Mouse (Mus musculus): ENCODE data around the gene Vps72.
"Not testable (repeated sequence)": the region's sequence is repeated elsewhere in the genome, so short reads cannot be mapped to it uniquely, and the experiment has no call there.

Gene Vps72

DNA sequence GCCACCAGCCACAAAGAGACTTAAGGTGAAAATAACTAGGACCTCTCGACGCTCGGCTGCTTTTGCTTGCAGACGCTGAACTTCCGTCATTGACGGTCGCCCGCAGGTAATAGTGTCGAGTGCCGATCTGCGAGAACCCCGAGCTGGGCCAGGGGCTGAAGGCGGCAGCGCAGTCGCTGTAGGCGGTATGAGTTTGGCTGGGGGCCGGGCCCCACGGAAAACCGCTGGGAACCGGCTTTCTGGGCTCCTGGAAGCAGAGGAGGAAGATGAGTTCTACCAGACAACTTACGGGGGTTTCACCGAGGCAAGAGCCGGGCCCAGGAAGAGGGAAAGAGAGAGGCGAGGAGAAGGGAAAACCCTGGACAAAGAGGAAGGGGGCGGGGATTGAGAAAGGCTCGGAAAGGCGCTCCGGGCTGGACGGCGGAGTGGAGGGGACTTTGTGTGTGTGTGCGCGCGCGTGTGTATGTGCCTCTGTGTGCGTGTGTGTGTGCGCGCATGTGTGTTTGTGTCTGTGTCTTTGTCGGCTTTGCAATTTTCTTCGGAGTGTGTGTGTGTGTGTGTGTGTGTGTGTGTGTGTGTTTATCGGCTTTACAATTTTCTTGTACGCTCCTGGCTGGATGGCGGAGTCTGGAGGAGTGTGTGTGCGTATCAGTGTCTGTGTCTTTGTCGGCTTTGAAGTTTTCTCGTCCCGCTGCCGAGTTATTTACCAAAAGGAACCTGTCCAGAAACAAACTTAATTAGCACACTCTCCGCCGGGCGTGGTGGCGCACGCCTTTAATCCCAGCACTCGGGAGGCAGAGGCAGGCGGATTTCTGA lies at the start of gene Vps72:
TSS of gene Vps72 (plus strand) at position 112 of the 816 bp plus-strand sequence.
- peak; percentile 71; the same call in 1 of the 2 replicates for ATAC-seq (ENCODE audit: insufficient number of reproducible peaks, low FRiP score, low TSS enrichment)

DNA sequence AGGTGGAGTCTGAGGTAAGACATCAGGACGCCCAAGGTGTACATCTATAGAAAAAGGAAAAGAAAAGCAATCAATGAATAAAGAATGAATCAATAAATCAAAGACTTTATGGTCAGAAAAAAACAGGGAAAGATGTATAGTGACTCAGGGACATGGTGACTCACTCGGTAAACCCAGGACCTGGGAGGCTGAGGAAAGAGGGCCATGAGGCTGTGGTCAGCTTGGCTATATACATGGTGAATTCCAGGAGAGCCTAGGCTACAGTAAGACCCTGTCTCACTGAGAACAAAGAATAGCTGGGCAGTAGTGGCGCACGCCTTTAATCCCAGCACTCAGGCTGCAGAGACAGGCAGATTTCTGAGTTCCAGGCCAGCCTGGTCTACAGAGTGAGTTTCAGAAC lies 47.1 kb upstream of the Vps72 start:
- no peak for ATAC-seq (ENCODE audit: insufficient number of reproducible peaks, low FRiP score, low TSS enrichment)

DNA sequence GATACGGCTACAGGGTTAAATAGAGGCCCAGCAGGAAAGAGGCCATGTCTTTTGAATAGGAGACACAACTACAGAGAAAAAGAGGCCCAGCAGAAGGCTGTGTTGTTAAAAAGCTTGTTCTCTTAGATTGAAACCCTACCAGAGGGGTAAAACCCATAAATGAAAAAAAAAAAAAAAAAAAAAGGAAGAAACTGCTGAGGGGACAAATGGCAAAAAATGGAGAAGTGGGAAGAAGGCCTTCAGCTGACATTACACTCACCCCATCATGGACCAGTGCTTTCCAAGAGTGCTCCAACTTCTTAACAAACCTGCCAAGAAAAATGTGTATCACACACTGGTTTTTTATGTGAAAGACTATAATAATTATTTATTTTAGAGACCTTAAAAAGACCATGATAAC lies 45.3 kb upstream of the Vps72 start:
- no peak for ATAC-seq (ENCODE audit: insufficient number of reproducible peaks, low FRiP score, low TSS enrichment)

DNA sequence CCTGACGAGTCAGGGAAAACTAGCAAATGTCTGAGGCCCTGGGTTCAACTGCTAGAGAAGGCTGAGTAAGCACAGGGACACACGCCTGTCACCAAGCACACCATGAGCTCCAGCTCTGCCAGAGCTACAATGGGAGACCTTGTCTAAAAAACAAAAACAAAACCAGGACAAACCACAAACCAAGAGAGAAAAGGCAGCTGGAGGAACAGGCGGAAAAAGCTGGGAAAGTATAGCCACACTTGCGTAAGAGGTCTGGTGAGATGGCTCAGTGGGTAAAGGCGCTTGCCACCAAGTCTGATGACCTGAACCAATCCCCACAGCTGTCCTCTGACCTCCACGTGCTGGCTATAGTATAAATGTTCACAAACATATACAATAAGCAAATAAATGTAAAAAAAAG lies 44.7 kb upstream of the Vps72 start:
- no peak for ATAC-seq (ENCODE audit: insufficient number of reproducible peaks, low FRiP score, low TSS enrichment)

DNA sequence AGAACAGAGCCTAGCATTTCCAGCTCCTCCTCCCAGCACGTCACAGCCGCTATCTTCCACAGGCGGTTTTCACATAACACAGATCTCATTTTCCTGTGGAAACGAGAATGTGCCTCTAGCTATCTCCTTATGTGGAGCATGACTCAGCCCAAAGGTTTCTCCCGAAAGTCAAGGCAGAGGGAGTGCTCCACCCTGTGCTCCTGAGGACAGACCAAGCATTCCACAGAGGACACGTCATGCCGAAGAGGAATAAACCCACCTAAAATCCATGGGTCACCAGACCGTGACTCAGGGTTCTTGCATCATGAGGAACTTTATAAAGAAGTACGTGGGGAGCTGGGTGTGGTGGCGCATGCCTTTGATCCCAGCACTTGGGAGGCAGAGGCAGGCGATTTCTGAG lies 44.3 kb upstream of the Vps72 start:
- no peak for ATAC-seq (ENCODE audit: insufficient number of reproducible peaks, low FRiP score, low TSS enrichment)

DNA sequence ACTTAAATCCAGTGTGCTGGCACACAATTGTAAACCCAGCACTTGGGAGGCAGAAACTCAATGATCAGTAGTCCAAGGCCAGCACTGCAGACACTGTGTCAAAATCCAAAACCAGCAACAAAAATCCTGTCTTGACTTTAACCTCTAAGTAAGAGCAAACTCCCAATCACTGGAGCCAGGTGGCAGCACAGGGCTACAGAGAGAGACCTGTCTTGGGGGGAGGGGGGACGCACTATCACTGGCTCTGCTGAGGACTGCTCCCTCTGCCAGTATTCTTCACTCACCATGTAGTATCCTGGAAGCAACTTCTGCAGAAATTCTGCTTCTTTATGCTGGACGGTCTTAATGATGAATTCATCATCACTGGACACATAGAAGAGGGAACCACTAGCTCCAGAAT lies 39.2 kb upstream of the Vps72 start:
- no peak for ATAC-seq (ENCODE audit: insufficient number of reproducible peaks, low FRiP score, low TSS enrichment)

DNA sequence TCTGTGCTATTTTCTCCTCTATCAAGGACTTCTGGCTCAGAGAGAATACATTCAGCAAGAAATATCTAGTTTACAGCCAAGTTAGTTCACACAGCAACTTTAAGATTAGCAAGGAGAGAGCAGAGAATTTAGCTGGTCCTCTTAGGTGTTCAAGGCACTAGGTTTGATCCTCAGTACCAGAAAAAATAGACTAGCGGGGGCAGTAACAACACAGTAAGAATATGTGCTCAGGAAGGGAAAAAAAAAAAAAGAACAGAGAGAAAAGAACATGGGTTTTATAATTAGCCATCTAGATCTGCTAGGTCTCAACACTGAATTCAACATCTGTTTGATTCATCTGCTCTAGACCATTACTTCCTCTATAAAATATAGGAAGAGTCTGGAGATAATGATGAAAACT lies 22.8 kb upstream of the Vps72 start:
- no peak for ATAC-seq (ENCODE audit: insufficient number of reproducible peaks, low FRiP score, low TSS enrichment)

DNA sequence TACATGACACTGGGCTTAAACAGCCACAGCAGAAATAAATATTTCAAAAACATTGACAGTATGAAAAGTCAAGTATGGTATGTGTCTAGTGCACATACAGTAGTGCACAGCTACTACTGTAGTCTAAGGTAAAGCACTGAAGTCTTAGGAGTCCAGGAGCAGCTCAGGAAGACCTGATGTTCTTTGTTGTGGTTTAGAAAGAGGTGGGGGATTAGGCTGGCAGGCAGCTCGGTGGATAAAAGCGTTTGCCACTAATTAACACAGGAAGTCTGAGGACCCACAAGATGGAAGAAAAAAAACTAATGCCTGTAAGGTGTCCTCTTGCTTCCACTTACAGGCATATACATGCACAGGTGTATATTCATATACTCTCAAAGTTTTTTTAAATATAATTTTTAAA lies 10.0 kb upstream of the Vps72 start:
- no peak for ATAC-seq (ENCODE audit: insufficient number of reproducible peaks, low FRiP score, low TSS enrichment)

DNA sequence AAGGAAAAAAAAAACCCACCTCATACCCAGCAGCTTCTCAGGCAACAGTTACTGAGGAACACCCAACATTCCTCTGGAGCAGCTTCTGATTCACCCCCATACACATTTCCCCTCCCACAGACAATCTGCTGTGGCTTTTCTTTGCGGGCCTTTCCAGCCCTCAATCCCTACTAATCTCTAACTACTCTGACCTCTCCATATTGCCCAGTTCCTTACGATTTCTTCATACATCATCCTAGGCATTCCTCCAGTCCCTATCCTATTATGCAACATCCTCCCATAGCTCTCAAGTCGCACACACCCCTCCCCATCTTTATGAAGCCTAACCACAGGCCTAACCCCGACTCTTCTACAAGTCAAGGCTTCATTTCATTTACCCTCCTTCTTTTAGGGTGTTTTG lies 5.7 kb upstream of the Vps72 start:
- ATAC-seq (ENCODE audit: insufficient number of reproducible peaks, low FRiP score, low TSS enrichment): no peak

DNA sequence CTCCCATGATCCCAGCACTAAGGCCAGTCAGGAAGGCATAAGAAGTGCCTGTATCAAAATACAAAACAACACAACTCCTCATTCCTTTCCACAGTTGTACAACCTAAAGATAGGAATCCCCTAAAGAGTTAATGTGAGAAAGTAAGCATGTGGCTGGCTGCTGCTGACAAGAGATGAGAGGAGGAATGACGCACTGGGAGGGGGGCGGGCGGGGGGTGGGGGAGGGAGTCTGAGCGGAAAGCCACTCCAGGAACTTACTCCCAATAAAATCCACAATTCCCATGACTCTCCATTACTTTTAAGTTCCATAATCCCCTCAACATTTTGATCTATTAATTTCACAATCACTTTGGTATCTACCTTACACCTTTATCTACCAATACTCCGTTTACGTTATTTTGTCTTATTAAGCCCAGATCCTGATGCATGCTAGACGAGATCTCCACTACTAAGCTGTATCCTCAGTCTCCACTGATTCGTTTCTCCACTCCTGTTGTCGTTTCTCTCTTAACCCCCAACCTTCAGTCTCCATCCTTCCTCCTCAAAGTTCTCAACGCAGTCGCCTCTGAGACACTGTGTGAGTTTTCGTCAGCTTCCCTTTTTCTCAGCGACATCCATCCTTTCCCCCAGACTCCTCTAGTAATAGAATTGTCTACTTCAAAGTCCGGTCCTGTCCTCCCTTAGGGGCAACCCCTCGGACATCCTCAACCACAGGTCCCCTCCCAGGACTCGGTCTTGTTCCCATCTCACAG lies 5.1 kb upstream of the Vps72 start:
- ATAC-seq (ENCODE audit: insufficient number of reproducible peaks, low FRiP score, low TSS enrichment): no peak

DNA sequence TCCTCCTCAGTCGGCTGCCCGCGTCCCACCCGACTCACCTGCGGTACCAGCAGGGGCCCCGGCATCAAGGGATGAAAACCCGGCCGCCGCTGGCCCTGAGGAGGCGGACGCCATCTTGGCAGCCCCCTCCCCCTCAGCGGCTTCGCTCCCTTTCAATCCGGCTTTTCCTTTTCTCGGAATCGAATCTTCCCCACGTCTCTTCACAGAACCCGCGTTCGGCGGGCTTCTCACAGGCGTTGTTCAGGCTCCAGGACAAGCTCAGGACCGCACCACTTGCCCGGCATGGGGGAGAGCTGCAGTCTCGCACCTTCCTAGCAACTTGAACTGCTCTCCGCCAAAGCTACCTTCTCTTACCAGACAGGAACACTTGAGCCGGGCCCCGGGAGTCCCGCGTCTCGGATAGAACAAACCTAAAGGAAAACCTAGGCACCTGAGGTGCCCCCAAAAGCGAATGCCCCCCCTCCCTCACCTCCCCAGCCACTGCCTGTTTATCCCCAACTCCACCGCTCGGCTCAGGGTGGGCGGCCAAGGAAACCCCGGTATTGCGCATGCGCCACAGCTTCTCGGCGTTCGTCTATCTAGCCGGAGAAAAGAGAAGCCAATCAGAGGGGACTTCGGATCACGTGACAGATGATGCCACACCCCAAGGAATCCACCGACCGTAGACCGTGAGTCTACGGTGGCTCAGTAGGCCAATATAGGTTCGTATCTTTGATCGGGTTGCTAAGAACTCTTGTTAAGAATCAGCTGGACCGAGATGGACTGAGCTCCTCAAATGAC lies 4.3 kb upstream of the Vps72 start, which contains the start of gene Pip5k1a:
TSS of gene Pip5k1a (minus strand) at position 593 of the 780 bp plus-strand sequence.
- peak; percentile 89 for ATAC-seq (ENCODE audit: insufficient number of reproducible peaks, low FRiP score, low TSS enrichment)

DNA sequence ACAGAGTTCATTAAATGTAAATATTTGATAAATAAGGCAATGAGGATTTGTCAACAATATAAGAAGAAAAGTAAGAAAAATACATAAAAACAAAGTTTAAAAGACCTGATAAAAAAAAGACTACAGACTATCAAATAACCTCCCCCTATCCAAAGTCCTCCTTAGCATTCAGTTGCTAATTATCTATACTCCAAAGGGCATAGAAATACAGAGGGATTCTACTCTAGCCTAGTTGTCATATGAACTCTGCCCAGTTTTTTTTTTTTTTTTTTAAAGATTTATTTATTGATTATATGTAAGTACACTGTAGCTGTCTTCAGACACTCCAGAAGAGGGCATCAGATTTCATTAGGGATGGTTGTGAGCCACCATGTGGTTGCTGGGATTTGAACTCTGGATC lies 3.5 kb upstream of the Vps72 start:
- not testable (repeated sequence) for ATAC-seq (ENCODE audit: insufficient number of reproducible peaks, low FRiP score, low TSS enrichment)

DNA sequence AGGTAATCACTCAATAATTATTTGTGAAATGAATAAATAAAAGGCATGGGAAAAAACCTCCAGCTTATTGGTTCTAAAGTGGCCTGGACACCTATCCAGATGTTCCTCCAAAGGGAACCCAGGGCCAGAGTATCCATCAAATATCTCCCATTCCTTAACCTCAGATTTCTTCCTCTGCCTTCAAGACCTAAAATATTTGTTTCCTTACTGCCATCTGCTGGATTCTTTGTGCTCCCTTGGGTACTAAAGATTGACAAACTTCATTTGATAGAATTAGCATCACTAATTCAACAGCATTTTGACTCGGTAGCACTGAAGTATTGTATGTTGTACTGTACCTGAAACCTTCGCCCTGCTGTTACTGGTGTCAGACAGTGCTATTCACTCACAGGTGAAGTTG lies 2.9 kb upstream of the Vps72 start:
- no peak for ATAC-seq (ENCODE audit: insufficient number of reproducible peaks, low FRiP score, low TSS enrichment)

DNA sequence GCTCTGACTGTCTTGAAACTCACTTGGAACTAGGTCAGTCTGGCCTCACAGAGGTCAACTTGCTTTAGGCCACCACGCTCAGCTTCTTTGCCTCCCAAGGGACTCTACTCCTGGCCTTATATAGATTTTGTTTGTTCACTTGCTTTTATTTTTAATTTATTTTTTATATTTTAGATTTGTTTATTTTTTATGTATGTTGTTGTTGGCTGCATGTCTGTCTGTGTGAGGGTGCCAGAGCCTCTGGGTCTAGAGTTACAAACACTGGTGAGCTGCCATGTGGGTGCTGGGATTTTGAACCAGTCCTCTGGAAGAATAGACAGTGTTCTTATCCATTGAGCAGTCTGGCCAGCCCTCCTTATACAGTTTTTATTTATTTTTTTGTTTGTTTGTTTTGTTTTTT lies 1.9 kb downstream of the Vps72 start:
- no peak for ATAC-seq (ENCODE audit: insufficient number of reproducible peaks, low FRiP score, low TSS enrichment)

DNA sequence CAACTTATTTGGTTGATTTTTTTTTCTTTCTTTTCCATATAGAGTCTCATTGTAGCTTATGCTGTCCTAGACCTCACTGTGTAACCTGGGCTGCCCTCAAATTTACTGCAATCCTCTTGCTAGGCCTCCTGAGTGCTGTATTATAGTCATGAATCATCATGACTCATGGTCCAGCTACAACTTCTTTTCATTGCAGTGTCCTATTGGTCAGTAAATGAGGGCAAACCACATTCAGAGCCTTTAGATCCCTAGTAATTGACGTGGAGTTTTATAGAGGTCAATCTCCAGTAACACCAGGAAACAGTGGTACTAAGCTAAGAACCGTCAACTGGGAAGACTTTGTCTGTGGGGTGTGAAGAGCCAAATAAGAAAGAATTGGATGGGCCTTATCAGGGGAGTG lies 6.9 kb downstream of the Vps72 start:
- no peak for ATAC-seq (ENCODE audit: insufficient number of reproducible peaks, low FRiP score, low TSS enrichment)

DNA sequence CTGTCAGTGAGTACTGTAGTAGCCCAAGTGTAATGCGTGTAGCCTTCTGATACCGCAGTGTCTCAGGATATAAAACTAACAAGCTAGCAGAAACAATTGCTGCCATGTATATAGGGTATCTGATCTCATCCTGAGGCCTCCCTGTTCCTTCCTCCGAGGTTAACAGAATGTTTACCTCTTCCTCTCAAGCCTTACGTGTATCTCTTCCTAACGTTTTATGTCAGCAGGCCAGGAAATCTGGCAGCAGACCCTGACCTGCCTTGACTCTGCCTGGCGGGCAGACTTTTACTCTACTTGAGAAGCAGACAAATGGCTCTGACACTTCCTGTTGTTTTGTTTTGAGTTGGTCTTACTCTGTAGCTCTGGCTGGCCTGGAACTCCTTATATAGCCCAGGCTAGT lies 10.8 kb downstream of the Vps72 start:
- no peak for ATAC-seq (ENCODE audit: insufficient number of reproducible peaks, low FRiP score, low TSS enrichment)

DNA sequence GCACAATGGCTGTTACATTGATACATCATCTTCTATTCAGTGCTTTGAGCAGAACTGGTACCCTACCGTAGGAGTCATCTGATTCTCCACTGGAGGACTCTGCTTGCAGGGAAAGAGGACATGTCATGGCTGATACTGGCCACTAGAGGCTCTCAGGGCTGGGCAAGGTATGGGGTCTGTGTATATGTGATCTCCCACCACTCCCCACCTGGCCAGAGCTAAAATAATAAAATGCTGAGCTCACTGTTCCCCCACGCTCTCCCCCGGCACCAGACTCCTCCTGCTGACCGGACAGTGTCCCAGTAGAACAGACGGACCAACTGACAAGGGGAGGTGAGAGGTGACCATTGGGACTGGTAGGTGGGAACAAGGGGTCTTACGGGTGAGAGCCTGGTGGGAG lies 13.4 kb downstream of the Vps72 start, which contains the start of gene Tmod4:
TSS of gene Tmod4 (plus strand) at position 231 of the 400 bp plus-strand sequence.
- no peak for ATAC-seq (ENCODE audit: insufficient number of reproducible peaks, low FRiP score, low TSS enrichment)

DNA sequence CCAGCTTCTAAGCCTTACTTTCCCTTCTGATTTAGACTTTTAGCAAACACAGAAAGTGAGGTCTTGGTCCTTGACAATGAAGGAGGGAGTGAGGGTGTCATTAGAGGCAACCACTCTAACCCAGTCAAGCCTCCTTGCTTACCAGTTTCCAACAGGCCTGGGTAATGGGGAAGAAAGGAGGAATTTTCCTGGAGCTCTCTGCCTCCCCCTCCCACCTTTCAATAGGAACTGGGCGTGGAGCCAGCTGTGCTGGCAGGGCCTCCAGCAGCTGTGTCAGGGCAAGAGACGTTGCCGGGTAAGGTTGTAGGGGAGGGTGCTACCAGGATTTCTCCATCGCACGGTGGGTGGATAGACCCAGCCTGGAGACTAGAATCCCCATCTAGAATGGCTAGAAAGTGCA lies 14.2 kb downstream of the Vps72 start:
- ATAC-seq (ENCODE audit: insufficient number of reproducible peaks, low FRiP score, low TSS enrichment): no peak

DNA sequence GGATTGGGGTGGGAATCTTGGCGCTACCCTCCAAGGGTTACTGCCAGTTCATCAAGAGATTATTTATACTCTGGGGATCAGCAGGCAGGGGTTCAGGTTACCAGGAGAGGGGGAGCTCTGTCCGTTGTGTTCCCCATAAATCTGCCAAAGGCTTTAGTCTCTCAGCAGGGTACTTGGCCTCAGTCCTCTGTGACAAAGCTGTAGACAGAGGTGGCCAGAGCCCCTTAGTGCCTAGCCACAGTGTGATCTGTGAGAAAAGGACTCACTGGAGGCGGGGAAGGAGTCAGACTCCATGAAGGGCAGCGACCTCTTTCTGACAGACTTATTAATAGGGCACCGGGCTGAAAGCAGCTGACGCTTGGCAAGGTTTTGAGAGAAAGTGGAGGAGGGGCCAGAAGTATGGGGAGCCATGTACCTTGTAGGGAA lies 18.4 kb downstream of the Vps72 start:
- ATAC-seq (ENCODE audit: insufficient number of reproducible peaks, low FRiP score, low TSS enrichment): 0 out of 2 replicates have a peak, but pooled peaks have one; percentile 52

DNA sequence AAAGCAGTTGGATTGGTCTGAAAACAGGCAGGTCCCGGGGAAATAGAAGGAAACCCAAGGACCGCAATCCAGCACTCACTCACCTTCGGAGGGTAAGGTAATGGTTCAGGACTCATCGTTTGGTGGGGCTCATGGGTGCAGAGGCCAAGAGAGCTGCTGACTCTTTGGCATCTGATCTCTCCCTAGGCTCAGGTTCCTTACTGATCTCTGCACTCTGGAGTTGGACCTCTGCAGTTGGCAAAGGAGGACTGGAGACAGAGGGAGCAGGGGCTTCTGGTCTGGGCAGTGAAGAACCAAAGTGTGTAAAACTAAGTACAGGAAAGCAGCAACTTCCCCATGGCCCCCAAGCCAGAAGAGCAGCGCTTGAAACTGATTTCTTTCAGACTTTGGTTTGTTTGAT lies 19.3 kb downstream of the Vps72 start:
- no peak for ATAC-seq (ENCODE audit: insufficient number of reproducible peaks, low FRiP score, low TSS enrichment)

DNA sequence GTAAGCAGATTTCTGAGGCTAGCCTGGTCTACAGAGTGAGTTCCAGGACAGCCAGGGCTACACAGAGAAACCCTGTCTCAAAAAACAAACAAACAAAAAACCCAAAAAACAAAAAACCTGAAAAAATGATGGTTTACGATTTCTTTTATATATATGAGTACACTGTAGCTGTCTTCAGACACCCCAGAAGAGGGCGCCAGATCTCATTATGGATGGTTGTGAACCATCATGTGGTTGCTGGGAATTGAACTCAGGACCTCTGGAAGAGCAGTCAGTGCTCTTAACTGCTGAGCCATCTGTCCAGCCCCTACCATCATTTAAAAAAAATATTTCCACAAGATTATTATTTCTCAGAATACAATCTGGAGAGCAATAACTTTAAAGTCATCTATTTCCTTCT lies 21.6 kb downstream of the Vps72 start:
- not testable (repeated sequence) for ATAC-seq (ENCODE audit: insufficient number of reproducible peaks, low FRiP score, low TSS enrichment)
